Comparison of ENCODE assay signal across 17 mouse cellular contexts in the genomic region with DNA sequence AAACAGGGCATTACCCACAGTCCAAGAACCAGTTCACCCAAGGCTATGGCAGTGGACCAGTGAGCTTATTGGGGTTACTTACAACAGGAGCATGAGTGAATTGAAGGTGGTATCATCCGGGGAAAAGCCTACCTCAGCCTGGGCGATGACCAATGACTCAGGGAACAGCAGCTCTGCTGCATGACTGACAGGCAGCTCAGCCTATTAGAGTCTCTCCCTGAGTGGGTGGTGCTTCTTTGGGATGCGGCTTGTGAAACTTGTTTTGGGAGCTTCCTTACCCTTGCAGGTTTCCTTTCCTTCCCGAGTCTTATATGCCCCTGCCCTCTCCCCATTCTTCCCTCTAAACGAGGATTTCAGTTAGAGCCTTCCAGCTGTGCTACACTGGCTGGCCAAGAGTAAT. TPM values are rescaled to one million over a fixed set of nuclear protein-coding genes. Genes with fewer than 3 reads are reported as not detected.
A peak's percentile ranks its signal among the peaks of the same experiment; 100 is the strongest.
DNase-seq lines count a peak whose midpoint lies in the region; ATAC-seq and TF ChIP-seq lines count a peak whose summit lies in the region.
"Had no signal": no experiment of that assay in that cellular context is flagged by ENCODE, and none has a peak within 500 bp of the region (broad histone marks: within the 10 kb centered on the region; RNA-seq: fewer than 3 reads in every experiment).

No protein-coding gene starts in this region.

- no peaks in the 10 kb centered on the region for H3K9me3 ChIP-seq in embryonic facial prominence, embryonic 12.5 days
- H3K9me3 ChIP-seq in embryonic facial prominence, embryonic 10.5 days, result no peaks in the 10 kb centered on the region
- H3K9me3 ChIP-seq in limb, embryonic 11.5 days (ENCODE audit: control insufficient read depth, low read length), result no peaks in the 10 kb centered on the region
- no peaks in the 10 kb centered on the region for H3K9me3 ChIP-seq in limb, embryonic 10.5 days (replicated peaks)
- no peaks in the 10 kb centered on the region for H3K9me3 ChIP-seq in liver, embryonic 14.5 days (ENCODE audit: control insufficient read depth, low read length)
- no peaks in the 10 kb centered on the region for H3K9me3 ChIP-seq in neural tube, embryonic 15.5 days (replicated peaks)
- H3K9me3 ChIP-seq: midbrain, embryonic 12.5 days had no signal

- no peak overlapping the region for H3K4me3 ChIP-seq in embryonic facial prominence, embryonic 12.5 days
- no peak overlapping the region for H3K4me3 ChIP-seq in embryonic facial prominence, embryonic 10.5 days
- H3K4me3 ChIP-seq in limb, embryonic 11.5 days (ENCODE audit: low read depth, low read length), result no peak overlapping the region
- no peak overlapping the region for H3K4me3 ChIP-seq in limb, embryonic 10.5 days
- no peak overlapping the region for H3K4me3 ChIP-seq in liver, embryonic 14.5 days (ENCODE audit: insufficient read depth in 1 of 2, low read depth in 2 of 2, low read length in 2 of 2)
- no peak overlapping the region for H3K4me3 ChIP-seq in neural tube, embryonic 15.5 days (replicated peaks)
- H3K4me3 ChIP-seq: midbrain, embryonic 12.5 days had no signal

- 0 out of 2 replicates have a peak, but pooled peaks have one; percentile 41 for ATAC-seq in embryonic facial prominence, embryonic 12.5 days (ENCODE audit: insufficient number of reproducible peaks, insufficient read depth, low FRiP score, low TSS enrichment)
- no peak for ATAC-seq in limb, embryonic 11.5 days (ENCODE audit: insufficient number of reproducible peaks, low FRiP score, low TSS enrichment, low read depth)
- no peak for ATAC-seq in liver, embryonic 14.5 days (ENCODE audit: insufficient read depth)
- no peak for ATAC-seq in neural tube, embryonic 15.5 days (ENCODE audit: low FRiP score)
- ATAC-seq: inflammation-experienced regulatory T-cells, adult 6 months had no signal

- H3K9ac ChIP-seq in embryonic facial prominence, embryonic 12.5 days, result no peak overlapping the region
- H3K9ac ChIP-seq in limb, embryonic 11.5 days (ENCODE audit: low read length), result no peak overlapping the region
- H3K9ac ChIP-seq in liver, embryonic 14.5 days (replicated peaks), result no peak overlapping the region
- H3K9ac ChIP-seq in neural tube, embryonic 15.5 days (replicated peaks), result no peak overlapping the region
- H3K9ac ChIP-seq: midbrain, embryonic 12.5 days had no signal

- 85% methylated on average over 5 of the region's 5 CpGs for WGBS in embryonic facial prominence, embryonic 12.5 days
- WGBS in embryonic facial prominence, embryonic 10.5 days, result 87% methylated on average over 5 of the region's 5 CpGs
- 85% methylated on average over 5 of the region's 5 CpGs for WGBS in limb, embryonic 11.5 days
- WGBS in limb, embryonic 10.5 days, result 90% methylated on average over 5 of the region's 5 CpGs
- WGBS in liver, embryonic 14.5 days (ENCODE audit: insufficient replicate concordance), result 79% methylated on average over 5 of the region's 5 CpGs
- 88% methylated on average over 5 of the region's 5 CpGs for WGBS in neural tube, embryonic 15.5 days

- TF ChIP-seq EP300 in liver, embryonic 14.5 days (IDR thresholded peaks at IDR 0.05; ENCODE audit: low read depth), result no peak

- TF ChIP-seq CTCF in liver, embryonic 14.5 days (IDR thresholded peaks at IDR 0.05; ENCODE audit: low read depth), result no peak

- no peak for DNase-seq in embryonic facial prominence, embryonic 10.5 days (ENCODE audit: low spot score)
- DNase-seq in limb, embryonic 11.5 days (ENCODE audit: low spot score), result peak; percentile 32
- DNase-seq in limb, embryonic 10.5 days (ENCODE audit: low spot score), result no peak
- peak; percentile 6 for DNase-seq in Muller cell, postnatal 12 days (ENCODE audit: inconsistent ontology term)
- DNase-seq in liver, embryonic 14.5 days (ENCODE audit: low read depth in 3 of 3, low spot score in 3 of 3), result peak in 2 of 3 experiments; percentile 4 to 28
- DNase-seq: cerebellum, adult 2 months; gastrocnemius, postnatal 36 days; lung, postnatal 36 days; thymus, postnatal 4 days had no signal

- no peaks in the 10 kb centered on the region for H3K4me1 ChIP-seq in embryonic facial prominence, embryonic 12.5 days
- H3K4me1 ChIP-seq in embryonic facial prominence, embryonic 10.5 days, result no peaks in the 10 kb centered on the region
- H3K4me1 ChIP-seq in limb, embryonic 11.5 days (ENCODE audit: control insufficient read depth, insufficient read depth, low read length), result no peaks in the 10 kb centered on the region
- H3K4me1 ChIP-seq in limb, embryonic 10.5 days, result no peaks in the 10 kb centered on the region
- no peaks in the 10 kb centered on the region for H3K4me1 ChIP-seq in liver, embryonic 14.5 days (replicated peaks; ENCODE audit: control insufficient read depth in 2 of 2, insufficient read depth in 2 of 2, low read length in 1 of 2)
- no peaks in the 10 kb centered on the region for H3K4me1 ChIP-seq in neural tube, embryonic 15.5 days
- H3K4me1 ChIP-seq: midbrain, embryonic 12.5 days had no signal

- no peak overlapping the region for H3K4me2 ChIP-seq in embryonic facial prominence, embryonic 12.5 days (replicated peaks)
- H3K4me2 ChIP-seq in limb, embryonic 11.5 days (ENCODE audit: low read depth, severe bottlenecking), result no peak overlapping the region
- H3K4me2 ChIP-seq in liver, embryonic 14.5 days (ENCODE audit: low read depth), result no peak overlapping the region
- no peak overlapping the region for H3K4me2 ChIP-seq in neural tube, embryonic 15.5 days
- H3K4me2 ChIP-seq: heart, embryonic 11.5 days; midbrain, embryonic 12.5 days had no signal

- H3K27me3 ChIP-seq in embryonic facial prominence, embryonic 12.5 days, result no peaks in the 10 kb centered on the region
- no peaks in the 10 kb centered on the region for H3K27me3 ChIP-seq in embryonic facial prominence, embryonic 10.5 days (replicated peaks; ENCODE audit: low read depth, poor library complexity, severe bottlenecking)
- H3K27me3 ChIP-seq in limb, embryonic 11.5 days (ENCODE audit: control insufficient read depth, insufficient read depth, low read length), result no peaks in the 10 kb centered on the region
- no peaks in the 10 kb centered on the region for H3K27me3 ChIP-seq in limb, embryonic 10.5 days (ENCODE audit: low read depth, poor library complexity, severe bottlenecking)
- H3K27me3 ChIP-seq in liver, embryonic 14.5 days (ENCODE audit: control insufficient read depth, insufficient read depth, low read length), result no peaks in the 10 kb centered on the region
- H3K27me3 ChIP-seq in neural tube, embryonic 15.5 days (replicated peaks), result no peaks in the 10 kb centered on the region
- H3K27me3 ChIP-seq: midbrain, embryonic 12.5 days had no signal

- peaks cover 37% of the 10 kb centered on the region for H3K36me3 ChIP-seq in embryonic facial prominence, embryonic 12.5 days
- peaks cover 52% of the 10 kb centered on the region for H3K36me3 ChIP-seq in embryonic facial prominence, embryonic 10.5 days (replicated peaks)
- H3K36me3 ChIP-seq in limb, embryonic 11.5 days (ENCODE audit: control insufficient read depth, insufficient read depth, low read length), result peaks cover 8% of the 10 kb centered on the region; the same call in 1 of the 2 replicates
- peaks cover 52% of the 10 kb centered on the region for H3K36me3 ChIP-seq in limb, embryonic 10.5 days
- peaks cover 14% of the 10 kb centered on the region for H3K36me3 ChIP-seq in liver, embryonic 14.5 days (replicated peaks; ENCODE audit: control insufficient read depth, insufficient read depth, low read depth)
- peaks cover 45% of the 10 kb centered on the region for H3K36me3 ChIP-seq in neural tube, embryonic 15.5 days

- H3K27ac ChIP-seq in embryonic facial prominence, embryonic 12.5 days, result no peak overlapping the region
- no peak overlapping the region for H3K27ac ChIP-seq in embryonic facial prominence, embryonic 10.5 days (replicated peaks)
- no peak overlapping the region for H3K27ac ChIP-seq in limb, embryonic 11.5 days (replicated peaks; ENCODE audit: low read depth, low read length)
- H3K27ac ChIP-seq in limb, embryonic 10.5 days, result no peak overlapping the region
- H3K27ac ChIP-seq in liver, embryonic 14.5 days, result no peak overlapping the region
- no peak overlapping the region for H3K27ac ChIP-seq in neural tube, embryonic 15.5 days (replicated peaks)
- H3K27ac ChIP-seq: kidney, postnatal 0 days; midbrain, embryonic 12.5 days; stomach, postnatal 0 days had no signal

RNA-seq across cellular contexts. Expression of gene Gabrr2, which starts 10.1 kb away (rescaled TPM):
- polyA plus RNA-seq in embryonic facial prominence, embryonic 12.5 days (2016; fragmentation: Nextera tagmentation; extraction: Ambion mirVana), result 0.29 and 0.38 TPM in 2 replicates
- 0.21 TPM in 1 of 2 replicates, not detected in the other for polyA plus RNA-seq in embryonic facial prominence, embryonic 10.5 days (2016; fragmentation: Nextera tagmentation; extraction: Ambion mirVana)
- polyA plus RNA-seq in limb, embryonic 11.5 days (2014; fragmentation: Nextera tagmentation; extraction: Ambion mirVana), result 0.23 and 0.27 TPM in 2 replicates
- 0.10 TPM in 1 of 2 replicates, not detected in the other for polyA plus RNA-seq in limb, embryonic 10.5 days (2016; fragmentation: Nextera tagmentation; extraction: Ambion mirVana)
- polyA plus RNA-seq in liver, embryonic 14.5 days (2012; rRNA removed), result 0.05 and 0.06 TPM in 2 replicates
- not detected in 2 replicates for polyA plus RNA-seq in liver, embryonic 14.5 days (2014; fragmentation: Nextera tagmentation; extraction: Ambion mirVana)
- polyA plus RNA-seq in neural tube, embryonic 15.5 days (2015; fragmentation: Nextera tagmentation; extraction: Ambion mirVana), result 0.41 and 0.73 TPM in 2 replicates
- polyA plus RNA-seq: kidney, postnatal 0 days; liver, embryonic 16.5 days had no signal

RNA-seq across cellular contexts. Expression of gene Ube2j1, which starts 21.4 kb away (rescaled TPM):
- polyA plus RNA-seq in embryonic facial prominence, embryonic 12.5 days (2016; fragmentation: Nextera tagmentation; extraction: Ambion mirVana), result 36.2 and 39.7 TPM in 2 replicates
- 37.8 and 38.7 TPM in 2 replicates for polyA plus RNA-seq in embryonic facial prominence, embryonic 10.5 days (2016; fragmentation: Nextera tagmentation; extraction: Ambion mirVana)
- polyA plus RNA-seq in limb, embryonic 11.5 days (2014; fragmentation: Nextera tagmentation; extraction: Ambion mirVana), result 40.9 and 42.2 TPM in 2 replicates
- polyA plus RNA-seq in limb, embryonic 10.5 days (2016; fragmentation: Nextera tagmentation; extraction: Ambion mirVana), result 38.3 and 38.7 TPM in 2 replicates
- polyA plus RNA-seq in liver, embryonic 14.5 days (2012; rRNA removed), result 10.1 and 13.3 TPM in 2 replicates
- polyA plus RNA-seq in liver, embryonic 14.5 days (2014; fragmentation: Nextera tagmentation; extraction: Ambion mirVana), result 35.9 and 36.4 TPM in 2 replicates
- 71.9 and 77.3 TPM in 2 replicates for polyA plus RNA-seq in neural tube, embryonic 15.5 days (2015; fragmentation: Nextera tagmentation; extraction: Ambion mirVana)

Comparison
In these comparisons a context has a peak if more than half of its experiments do, and no peak if none do; other contexts are left out.
1. DNase-seq: peak in limb, embryonic 11.5 days (single experiment), Muller cell, postnatal 12 days (single experiment) and liver, embryonic 14.5 days (2 of 3); none in embryonic facial prominence, embryonic 10.5 days (single experiment) and limb, embryonic 10.5 days (single experiment).